Mouse (Mus musculus): ENCODE results near the gene Msx3. TPM values are rescaled to one million over a fixed set of nuclear protein-coding genes. Genes with fewer than 3 reads are reported as not detected.

Gene Msx3
- polyA plus RNA-seq, 1 experiment from 2014 or later, result 0.11 TPM

GRCm38 (mm10) chr7:140061832-140062130 lies 12.9 kb upstream of the Msx3 start:
- 6% methylated on average over 6 of the region's 6 CpGs for WGBS
- Histone ChIP-seq H3K27ac (ENCODE audit: low read depth, low read length) (no peak overlapping the region), H3K4me3 (ENCODE audit: low read depth, low read length) (no peak overlapping the region; the same call in 1 of the 2 replicates), H3K9me3 (ENCODE audit: control insufficient read depth, low read length) (no peaks in the 10 kb centered on the region), H3K4me2 (peak overlapping the region; percentile 62), H3K36me3 (ENCODE audit: control insufficient read depth, insufficient read depth, low read length) (no peaks in the 10 kb centered on the region), H3K9ac (ENCODE audit: low read depth, low read length) (no peak overlapping the region), H3K27me3 (replicated peaks; ENCODE audit: control insufficient read depth, insufficient read depth, low read length) (peaks cover 79% of the 10 kb centered on the region), H3K4me1 (replicated peaks; ENCODE audit: control insufficient read depth, insufficient read depth, low read length) (no peaks in the 10 kb centered on the region; the same call in 1 of the 2 replicates)
- DNase-seq (ENCODE audit: low spot score) (no peak), ATAC-seq (replicated peaks; ENCODE audit: low FRiP score) (no peak)

- Histone ChIP-seq H3K9me3 (ENCODE audit: control insufficient read depth, low read length) (no peaks in the 10 kb centered on the region), H3K4me3 (ENCODE audit: low read depth, low read length) (peak overlapping the region; percentile 29), H3K9ac (ENCODE audit: low read depth, low read length) (no peak overlapping the region), H3K27ac (ENCODE audit: low read depth, low read length) (no peak overlapping the region), H3K4me2 (peak overlapping the region; percentile 62), H3K36me3 (ENCODE audit: control insufficient read depth, insufficient read depth, low read length) (no peaks in the 10 kb centered on the region), H3K27me3 (replicated peaks; ENCODE audit: control insufficient read depth, insufficient read depth, low read length) (peaks cover 85% of the 10 kb centered on the region), H3K4me1 (replicated peaks; ENCODE audit: control insufficient read depth, insufficient read depth, low read length) (no peaks in the 10 kb centered on the region; the same call in 1 of the 2 replicates)
- no peak for ATAC-seq (replicated peaks; ENCODE audit: low FRiP score)
- 3% methylated on average over 47 of the region's 47 CpGs for WGBS
- no peak for DNase-seq (ENCODE audit: low spot score)
These were observed 12.3 kb upstream of the Msx3 start for GRCm38 (mm10) chr7:140060936-140061831.

- no peaks in the 10 kb centered on the region for H3K36me3 ChIP-seq (ENCODE audit: control insufficient read depth, insufficient read depth, low read length)
- H3K27me3 ChIP-seq (replicated peaks; ENCODE audit: control insufficient read depth, insufficient read depth, low read length), result peaks cover 86% of the 10 kb centered on the region
- no peak overlapping the region for H3K4me2 ChIP-seq
- no peaks in the 10 kb centered on the region; the same call in 1 of the 2 replicates for H3K4me1 ChIP-seq (replicated peaks; ENCODE audit: control insufficient read depth, insufficient read depth, low read length)
- no peaks in the 10 kb centered on the region for H3K9me3 ChIP-seq (ENCODE audit: control insufficient read depth, low read length)
- DNase-seq (ENCODE audit: low spot score), result no peak
- ATAC-seq (replicated peaks; ENCODE audit: low FRiP score), result no peak
- 21% methylated on average over 4 of the region's 4 CpGs for WGBS
- no peak overlapping the region for H3K27ac ChIP-seq (ENCODE audit: low read depth, low read length)
- no peak overlapping the region for H3K4me3 ChIP-seq (ENCODE audit: low read depth, low read length)
- no peak overlapping the region for H3K9ac ChIP-seq (ENCODE audit: low read depth, low read length)
These were observed 10.7 kb upstream of the Msx3 start for GRCm38 (mm10) chr7:140059601-140060000.

GRCm38 (mm10) chr7:140058528-140058927 lies 9.6 kb upstream of the Msx3 start:
- Histone ChIP-seq H3K27me3 (replicated peaks; ENCODE audit: control insufficient read depth, insufficient read depth, low read length) (peaks cover 82% of the 10 kb centered on the region), H3K9ac (ENCODE audit: low read depth, low read length) (no peak overlapping the region), H3K27ac (ENCODE audit: low read depth, low read length) (no peak overlapping the region), H3K4me1 (replicated peaks; ENCODE audit: control insufficient read depth, insufficient read depth, low read length) (no peaks in the 10 kb centered on the region; the same call in 1 of the 2 replicates), H3K4me2 (peak overlapping the region; percentile 58), H3K36me3 (ENCODE audit: control insufficient read depth, insufficient read depth, low read length) (no peaks in the 10 kb centered on the region), H3K4me3 (ENCODE audit: low read depth, low read length) (peak overlapping the region; percentile 46), H3K9me3 (ENCODE audit: control insufficient read depth, low read length) (no peaks in the 10 kb centered on the region)
- no peak for ATAC-seq (replicated peaks; ENCODE audit: low FRiP score)
- no peak for DNase-seq (ENCODE audit: low spot score)
- 22% methylated on average over 7 of the region's 7 CpGs for WGBS

- Histone ChIP-seq H3K27ac (ENCODE audit: low read depth, low read length) (no peak overlapping the region), H3K36me3 (ENCODE audit: control insufficient read depth, insufficient read depth, low read length) (no peaks in the 10 kb centered on the region), H3K9me3 (ENCODE audit: control insufficient read depth, low read length) (no peaks in the 10 kb centered on the region), H3K9ac (ENCODE audit: low read depth, low read length) (no peak overlapping the region), H3K4me3 (ENCODE audit: low read depth, low read length) (peak overlapping the region; percentile 46), H3K27me3 (replicated peaks; ENCODE audit: control insufficient read depth, insufficient read depth, low read length) (peaks cover 84% of the 10 kb centered on the region), H3K4me2 (peak overlapping the region; percentile 58), H3K4me1 (replicated peaks; ENCODE audit: control insufficient read depth, insufficient read depth, low read length) (no peaks in the 10 kb centered on the region; the same call in 1 of the 2 replicates)
- no peak for ATAC-seq (replicated peaks; ENCODE audit: low FRiP score)
- DNase-seq (ENCODE audit: low spot score), result peak; percentile 59
- 4% methylated on average over 53 of the region's 53 CpGs for WGBS
These were observed 8.8 kb upstream of the Msx3 start for GRCm38 (mm10) chr7:140057413-140058407.

- Histone ChIP-seq H3K4me2 (no peak overlapping the region), H3K9me3 (ENCODE audit: control insufficient read depth, low read length) (no peaks in the 10 kb centered on the region), H3K36me3 (ENCODE audit: control insufficient read depth, insufficient read depth, low read length) (no peaks in the 10 kb centered on the region), H3K27ac (ENCODE audit: low read depth, low read length) (no peak overlapping the region), H3K9ac (ENCODE audit: low read depth, low read length) (no peak overlapping the region), H3K4me3 (ENCODE audit: low read depth, low read length) (no peak overlapping the region), H3K4me1 (replicated peaks; ENCODE audit: control insufficient read depth, insufficient read depth, low read length) (0 out of 2 replicates have a peak, but pooled peaks cover 1% of the 10 kb centered on the region), H3K27me3 (replicated peaks; ENCODE audit: control insufficient read depth, insufficient read depth, low read length) (peaks cover 82% of the 10 kb centered on the region)
- ATAC-seq (replicated peaks; ENCODE audit: low FRiP score) (no peak), DNase-seq (ENCODE audit: low spot score) (no peak)
- 65% methylated on average over 4 of the region's 4 CpGs for WGBS
These were observed 5.2 kb upstream of the Msx3 start for GRCm38 (mm10) chr7:140054124-140054523.

- Histone ChIP-seq H3K4me2 (peak overlapping the region; percentile 66), H3K36me3 (ENCODE audit: control insufficient read depth, insufficient read depth, low read length) (no peaks in the 10 kb centered on the region), H3K27ac (ENCODE audit: low read depth, low read length) (no peak overlapping the region), H3K9me3 (ENCODE audit: control insufficient read depth, low read length) (no peaks in the 10 kb centered on the region), H3K27me3 (replicated peaks; ENCODE audit: control insufficient read depth, insufficient read depth, low read length) (peaks cover 86% of the 10 kb centered on the region), H3K9ac (ENCODE audit: low read depth, low read length) (no peak overlapping the region), H3K4me1 (replicated peaks; ENCODE audit: control insufficient read depth, insufficient read depth, low read length) (peaks cover 4% of the 10 kb centered on the region; the same call in 1 of the 2 replicates), H3K4me3 (ENCODE audit: low read depth, low read length) (peak overlapping the region; percentile 43)
- ATAC-seq (replicated peaks; ENCODE audit: low FRiP score) (peak; percentile 33; the same call in 1 of the 2 replicates), DNase-seq (ENCODE audit: low spot score) (peak; percentile 41)
- WGBS, result 2% methylated on average over 34 of the region's 34 CpGs
These were observed 313 bp upstream of the Msx3 start for GRCm38 (mm10) chr7:140049115-140049689.

GRCm38 (mm10) chr7:140047811-140048311 lies 1.0 kb downstream of the Msx3 start:
- ATAC-seq (replicated peaks; ENCODE audit: low FRiP score) (no peak), DNase-seq (ENCODE audit: low spot score) (peak; percentile 45)
- Histone ChIP-seq H3K4me3 (ENCODE audit: low read depth, low read length) (peak overlapping the region; percentile 23), H3K9me3 (ENCODE audit: control insufficient read depth, low read length) (no peaks in the 10 kb centered on the region), H3K4me2 (peak overlapping the region; percentile 66), H3K4me1 (replicated peaks; ENCODE audit: control insufficient read depth, insufficient read depth, low read length) (peaks cover 4% of the 10 kb centered on the region; the same call in 1 of the 2 replicates), H3K9ac (ENCODE audit: low read depth, low read length) (no peak overlapping the region), H3K27ac (ENCODE audit: low read depth, low read length) (no peak overlapping the region), H3K36me3 (ENCODE audit: control insufficient read depth, insufficient read depth, low read length) (no peaks in the 10 kb centered on the region), H3K27me3 (replicated peaks; ENCODE audit: control insufficient read depth, insufficient read depth, low read length) (peaks cover 79% of the 10 kb centered on the region)
- 2% methylated on average over 33 of the region's 33 CpGs for WGBS
